Mouse (Mus musculus) C2C12 (cell line): ENCODE data around the gene Olfr1402.

ENCODE experiments used
- CTCF ChIP-seq: IDR thresholded peaks from one replicate; pipeline ENCODE4 v1.5.1; 2011; ENCODE audit not compliant: control insufficient read depth, insufficient read depth, insufficient read length
- FOSL1 ChIP-seq: IDR thresholded peaks from one replicate; pipeline ENCODE4 v1.8.0; 2011; ENCODE audit warnings: mild to moderate bottlenecking, low read length; ENCODE audit not compliant: poor library complexity, insufficient read depth, severe bottlenecking
- MAX ChIP-seq: IDR thresholded peaks from one replicate; pipeline ENCODE4 v1.6.1; 2011; ENCODE audit warnings: mild to moderate bottlenecking, control low read depth
- MYOD1 ChIP-seq: IDR thresholded peaks from one replicate; pipeline ENCODE4 v1.6.1; 2011; ENCODE audit warnings: low read depth; ENCODE audit not compliant: control insufficient read depth, insufficient read length
- MYOG ChIP-seq: IDR thresholded peaks from one replicate; pipeline ENCODE4 v1.6.1; 2011; ENCODE audit not compliant: control insufficient read depth, insufficient read length; ENCODE audit errors: extremely low read depth
- USF1 ChIP-seq: IDR thresholded peaks from one replicate; pipeline ENCODE4 v1.6.1; 2011; ENCODE audit warnings: low read depth, mild to moderate bottlenecking, control low read depth, moderate library complexity

GRCm38 (mm10) chr3:97393079-97393478 is 28.7 kb downstream of the Olfr1402 start:
- no peak for TF ChIP-seq MYOG
- TF ChIP-seq FOSL1, result no peak
- TF ChIP-seq USF1, result no peak
- TF ChIP-seq CTCF, result no peak
- TF ChIP-seq MAX, result no peak
- TF ChIP-seq MYOD1, result no peak
